Mouse (Mus musculus): Measurements from ENCODE around the gene Tmem131l.

- TF ChIP-seq EP300 (optimal IDR thresholded peaks at IDR 0.05) (no peak), CTCF (IDR thresholded peaks at IDR 0.05; ENCODE audit: low read depth) (no peak)
Measured at GRCm38 (mm10) chr3:83976161-83976560, 63.8 kb downstream of the Tmem131l start.

Data from stomach, postnatal 0 days (tissue).